Mouse (Mus musculus): ENCODE measurements around the gene Gm42688. TPM values are rescaled to one million over a fixed set of nuclear protein-coding genes. Genes with fewer than 3 reads are reported as not detected.
A peak's percentile ranks its signal among the peaks of the same experiment; 100 is the strongest.

The Gm42688 gene
- polyA plus RNA-seq, 1 experiment, result 0.45 TPM

DNA sequence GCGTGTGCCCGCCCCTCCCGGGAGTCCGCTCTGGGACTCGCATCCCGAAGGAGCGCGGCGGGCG lies 31.3 kb upstream of the Gm42688 start, which contains the start of gene Tlx2:
Gene Tlx2, minus strand, starts transcription at position 47 of the 64 bp plus-strand sequence.
- Histone ChIP-seq H3K9ac (ENCODE audit: low read depth, poor library complexity, severe bottlenecking) (peak within 1 kb of the TSS; percentile 71), H3K27ac (ENCODE audit: insufficient read depth, low read length) (no peak within 1 kb of the TSS), H3K27me3 (ENCODE audit: control insufficient read depth, insufficient read depth, low read length, poor library complexity, severe bottlenecking) (peaks cover 35% of the 10 kb centered on the region), H3K4me3 (ENCODE audit: low read depth, low read length) (peak within 1 kb of the TSS; percentile 65), H3K4me1 (ENCODE audit: control insufficient read depth, insufficient read depth, low read length) (no peaks in the 10 kb centered on the region), H3K36me3 (ENCODE audit: control insufficient read depth, insufficient read depth, low read length, poor library complexity, severe bottlenecking) (no peaks in the 10 kb centered on the region), H3K9me3 (replicated peaks; ENCODE audit: control insufficient read depth, insufficient read depth, low read length, poor library complexity, severe bottlenecking) (no peaks in the 10 kb centered on the region)
- TF ChIP-seq POLR2A (IDR thresholded peaks at IDR 0.05; ENCODE audit: insufficient read depth, low read length) (no peak), EP300 (IDR thresholded peaks at IDR 0.05; ENCODE audit: insufficient read depth, low read depth, low read length) (no peak), CTCF (IDR thresholded peaks at IDR 0.05; ENCODE audit: low read depth, low read length) (no peak)

DNA sequence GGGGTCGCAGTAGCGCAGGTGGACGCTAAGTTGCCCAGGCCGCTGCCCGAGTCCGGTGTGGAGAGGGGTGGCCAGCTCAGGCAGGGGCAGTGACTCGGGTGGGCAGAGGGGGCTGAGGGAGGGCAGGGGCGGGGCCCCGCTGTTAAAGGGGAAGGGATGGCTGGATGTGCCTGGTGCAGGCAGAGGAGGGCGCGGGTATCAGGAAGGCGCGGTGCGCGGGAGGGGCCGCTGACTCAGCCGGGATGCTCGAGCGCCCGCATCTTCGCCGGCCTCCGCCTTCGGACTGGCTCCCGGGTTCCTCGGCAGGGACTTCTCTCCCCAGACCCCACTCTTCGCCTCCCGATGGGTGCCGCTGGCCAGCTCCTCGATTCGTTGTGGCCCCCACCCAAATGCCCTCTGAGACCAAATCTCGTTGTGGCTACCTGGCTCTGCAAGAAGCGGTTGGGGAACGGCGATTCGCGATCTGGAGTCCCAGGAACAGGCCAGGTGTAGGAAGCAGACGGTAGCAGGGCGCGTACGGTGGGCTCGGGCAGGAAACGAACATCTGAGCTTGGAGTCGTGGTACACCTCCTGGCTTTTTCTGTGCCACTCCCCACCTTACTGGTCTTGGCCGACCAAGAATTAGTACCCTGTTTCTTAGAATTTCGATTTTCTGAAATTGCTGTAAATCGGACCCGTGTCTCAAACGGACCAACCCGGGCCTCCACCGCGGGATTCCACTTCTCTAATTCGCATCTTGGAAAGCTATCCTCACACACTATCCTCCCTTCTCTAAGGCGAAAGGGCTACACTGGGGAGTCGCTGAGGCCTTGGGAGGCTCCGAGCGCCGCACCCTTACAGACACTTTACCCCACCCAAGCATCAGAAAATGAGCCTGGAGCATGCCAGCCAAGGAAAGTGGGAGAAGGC lies 30.9 kb upstream of the Gm42688 start:
- H3K4me1 ChIP-seq (ENCODE audit: control insufficient read depth, insufficient read depth, low read length), result no peaks in the 10 kb centered on the region
- no peak for TF ChIP-seq EP300 (IDR thresholded peaks at IDR 0.05; ENCODE audit: insufficient read depth, low read depth, low read length)
- TF ChIP-seq CTCF (IDR thresholded peaks at IDR 0.05; ENCODE audit: low read depth, low read length), result no peak
- TF ChIP-seq POLR2A (IDR thresholded peaks at IDR 0.05; ENCODE audit: insufficient read depth, low read length), result no peak
- H3K36me3 ChIP-seq (ENCODE audit: control insufficient read depth, insufficient read depth, low read length, poor library complexity, severe bottlenecking), result no peaks in the 10 kb centered on the region
- H3K27ac ChIP-seq (ENCODE audit: insufficient read depth, low read length), result no peak overlapping the region
- peaks cover 35% of the 10 kb centered on the region for H3K27me3 ChIP-seq (ENCODE audit: control insufficient read depth, insufficient read depth, low read length, poor library complexity, severe bottlenecking)
- peak overlapping the region; percentile 71 for H3K9ac ChIP-seq (ENCODE audit: low read depth, poor library complexity, severe bottlenecking)
- H3K4me3 ChIP-seq (ENCODE audit: low read depth, low read length), result peak overlapping the region; percentile 30
- H3K9me3 ChIP-seq (replicated peaks; ENCODE audit: control insufficient read depth, insufficient read depth, low read length, poor library complexity, severe bottlenecking), result no peaks in the 10 kb centered on the region

DNA sequence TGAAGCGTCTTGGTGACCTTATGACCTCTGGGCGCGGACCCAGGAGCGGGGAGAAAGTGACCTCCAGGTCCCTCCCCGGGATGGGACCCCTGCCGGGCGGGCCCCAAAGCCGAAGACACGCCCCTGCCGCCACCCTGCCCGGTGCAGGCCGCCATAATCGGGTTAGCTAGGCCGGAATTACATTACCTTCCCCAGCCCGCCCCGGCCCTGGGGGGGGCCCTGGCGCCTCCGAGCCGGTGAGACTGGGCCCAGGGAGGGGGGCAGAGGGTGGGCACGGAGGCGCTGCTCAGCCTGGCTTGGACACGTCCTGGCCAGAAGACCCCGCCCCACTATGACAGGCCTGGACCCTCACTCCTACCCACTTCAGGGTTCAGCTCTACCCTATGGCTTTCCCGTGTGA lies 30.2 kb upstream of the Gm42688 start:
- Histone ChIP-seq H3K4me1 (ENCODE audit: control insufficient read depth, insufficient read depth, low read length) (no peaks in the 10 kb centered on the region), H3K27me3 (ENCODE audit: control insufficient read depth, insufficient read depth, low read length, poor library complexity, severe bottlenecking) (peaks cover 35% of the 10 kb centered on the region), H3K9ac (ENCODE audit: low read depth, poor library complexity, severe bottlenecking) (no peak overlapping the region), H3K9me3 (replicated peaks; ENCODE audit: control insufficient read depth, insufficient read depth, low read length, poor library complexity, severe bottlenecking) (no peaks in the 10 kb centered on the region), H3K4me3 (ENCODE audit: low read depth, low read length) (peak overlapping the region; percentile 30; the same call in 1 of the 2 replicates), H3K27ac (ENCODE audit: insufficient read depth, low read length) (no peak overlapping the region), H3K36me3 (ENCODE audit: control insufficient read depth, insufficient read depth, low read length, poor library complexity, severe bottlenecking) (no peaks in the 10 kb centered on the region)
- TF ChIP-seq CTCF (IDR thresholded peaks at IDR 0.05; ENCODE audit: low read depth, low read length) (no peak), EP300 (IDR thresholded peaks at IDR 0.05; ENCODE audit: insufficient read depth, low read depth, low read length) (no peak), POLR2A (IDR thresholded peaks at IDR 0.05; ENCODE audit: insufficient read depth, low read length) (no peak)

DNA sequence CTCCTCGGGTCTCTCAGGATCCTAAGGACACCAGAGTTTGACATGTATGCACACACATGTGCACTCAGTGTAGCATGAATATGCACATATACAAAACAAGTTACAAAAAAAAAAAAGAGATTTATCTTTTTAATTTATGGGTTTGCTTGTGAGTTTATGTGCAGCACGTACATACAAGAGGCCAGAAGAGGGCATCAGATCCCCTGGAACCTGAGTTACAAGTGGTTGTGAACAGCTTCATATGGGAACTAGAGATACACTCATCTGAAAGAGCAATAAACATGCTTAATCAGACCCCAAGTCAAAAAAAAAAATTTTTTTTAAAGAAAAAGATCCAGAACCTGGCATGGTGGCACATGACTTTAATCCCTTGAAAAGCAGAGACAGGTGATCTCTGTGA lies 26.4 kb upstream of the Gm42688 start:
- no peaks in the 10 kb centered on the region for H3K4me1 ChIP-seq (ENCODE audit: control insufficient read depth, insufficient read depth, low read length)
- peaks cover 11% of the 10 kb centered on the region for H3K27me3 ChIP-seq (ENCODE audit: control insufficient read depth, insufficient read depth, low read length, poor library complexity, severe bottlenecking)
- no peaks in the 10 kb centered on the region for H3K36me3 ChIP-seq (ENCODE audit: control insufficient read depth, insufficient read depth, low read length, poor library complexity, severe bottlenecking)
- H3K4me3 ChIP-seq (ENCODE audit: low read depth, low read length), result no peak overlapping the region
- no peak overlapping the region for H3K27ac ChIP-seq (ENCODE audit: insufficient read depth, low read length)
- TF ChIP-seq POLR2A (IDR thresholded peaks at IDR 0.05; ENCODE audit: insufficient read depth, low read length) (no peak), CTCF (IDR thresholded peaks at IDR 0.05; ENCODE audit: low read depth, low read length) (no peak), EP300 (IDR thresholded peaks at IDR 0.05; ENCODE audit: insufficient read depth, low read depth, low read length) (no peak)
- no peaks in the 10 kb centered on the region for H3K9me3 ChIP-seq (replicated peaks; ENCODE audit: control insufficient read depth, insufficient read depth, low read length, poor library complexity, severe bottlenecking)
- H3K9ac ChIP-seq (ENCODE audit: low read depth, poor library complexity, severe bottlenecking), result no peak overlapping the region

DNA sequence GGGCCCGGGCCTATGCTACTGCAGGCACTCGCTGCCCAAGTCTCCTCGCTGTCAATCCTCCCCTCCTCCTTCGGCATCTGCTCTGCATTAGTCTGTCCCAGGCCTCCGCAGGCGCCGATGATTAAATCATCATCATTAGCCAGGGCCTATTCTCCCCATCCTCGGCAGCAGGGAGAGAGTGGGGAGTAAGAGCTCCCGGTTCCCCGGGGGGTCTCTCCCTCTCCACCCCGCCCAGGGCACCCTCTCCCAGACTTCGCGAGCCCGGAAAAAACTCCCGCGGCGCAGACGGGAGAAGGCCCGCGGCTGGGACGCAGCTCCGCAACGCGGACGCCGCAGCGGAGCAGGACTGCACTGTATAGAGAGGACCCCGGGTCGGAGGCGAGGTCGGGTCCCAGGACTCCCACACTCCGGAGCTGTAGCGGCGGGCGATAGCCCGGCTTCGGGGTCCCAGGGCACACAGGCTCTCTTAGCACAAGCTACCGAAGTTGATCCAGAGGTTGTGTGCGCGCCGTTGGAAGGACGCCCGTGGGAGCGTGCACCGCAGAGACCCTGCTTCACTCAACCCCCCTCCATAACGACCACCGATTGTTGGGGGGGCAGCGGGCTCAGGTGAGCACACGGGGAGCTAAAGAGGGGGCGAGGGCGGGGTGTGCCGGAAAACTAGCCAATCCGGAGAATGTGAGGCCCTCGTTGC lies 23.6 kb upstream of the Gm42688 start, which contains the start of gene Pcgf1:
Gene Pcgf1, plus strand, starts transcription at position 240 of the 694 bp plus-strand sequence.
- TF ChIP-seq CTCF (IDR thresholded peaks at IDR 0.05; ENCODE audit: low read depth, low read length), result no peak
- no peak for TF ChIP-seq EP300 (IDR thresholded peaks at IDR 0.05; ENCODE audit: insufficient read depth, low read depth, low read length)
- no peak for TF ChIP-seq POLR2A (IDR thresholded peaks at IDR 0.05; ENCODE audit: insufficient read depth, low read length)
- H3K27ac ChIP-seq (ENCODE audit: insufficient read depth, low read length), result no peak within 1 kb of the TSS

DNA sequence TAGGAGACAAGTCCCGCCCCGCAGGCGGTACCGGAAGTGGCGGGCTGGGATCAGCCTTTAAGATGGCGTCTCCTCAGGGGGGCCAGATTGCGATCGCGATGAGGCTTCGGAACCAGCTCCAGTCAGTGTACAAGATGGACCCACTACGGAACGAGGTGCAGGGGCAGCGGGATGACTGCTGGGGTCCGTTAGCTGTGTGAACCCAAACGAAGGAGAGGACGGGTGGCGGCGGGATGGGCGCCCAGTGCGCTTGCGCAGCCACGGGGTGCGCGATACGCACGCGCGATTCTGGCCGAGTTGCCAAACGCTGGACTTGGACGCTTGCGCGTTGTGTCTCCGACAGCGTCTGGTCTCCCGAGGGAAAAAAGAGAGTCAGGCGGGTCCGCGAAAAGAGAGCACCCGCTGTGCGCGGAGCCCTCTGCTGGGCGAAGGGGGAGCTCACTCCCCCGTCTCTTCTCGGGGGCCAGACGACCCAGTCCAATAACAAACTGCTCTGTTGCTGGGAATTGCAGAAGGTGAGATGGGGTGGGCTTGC lies 23.0 kb upstream of the Gm42688 start:
- H3K9me3 ChIP-seq (replicated peaks; ENCODE audit: control insufficient read depth, insufficient read depth, low read length, poor library complexity, severe bottlenecking), result no peaks in the 10 kb centered on the region
- H3K27ac ChIP-seq (ENCODE audit: insufficient read depth, low read length), result no peak overlapping the region
- peaks cover 3% of the 10 kb centered on the region; the same call in 1 of the 2 replicates for H3K36me3 ChIP-seq (ENCODE audit: control insufficient read depth, insufficient read depth, low read length, poor library complexity, severe bottlenecking)
- peak overlapping the region; percentile 80 for H3K4me3 ChIP-seq (ENCODE audit: low read depth, low read length)
- no peaks in the 10 kb centered on the region for H3K27me3 ChIP-seq (ENCODE audit: control insufficient read depth, insufficient read depth, low read length, poor library complexity, severe bottlenecking)
- peak overlapping the region; percentile 63 for H3K9ac ChIP-seq (ENCODE audit: low read depth, poor library complexity, severe bottlenecking)
- H3K4me1 ChIP-seq (ENCODE audit: control insufficient read depth, insufficient read depth, low read length), result no peaks in the 10 kb centered on the region
- 0 out of 2 replicates have a peak, but pooled peaks have one; percentile 36 for TF ChIP-seq EP300 (IDR thresholded peaks at IDR 0.05; ENCODE audit: insufficient read depth, low read depth, low read length)
- TF ChIP-seq CTCF (IDR thresholded peaks at IDR 0.05; ENCODE audit: low read depth, low read length), result no peak
- no peak for TF ChIP-seq POLR2A (IDR thresholded peaks at IDR 0.05; ENCODE audit: insufficient read depth, low read length)

More for the DNA sequence above, 23.6 kb upstream of the Gm42688 start, which contains the start of gene Pcgf1:
- H3K27me3 ChIP-seq (ENCODE audit: control insufficient read depth, insufficient read depth, low read length, poor library complexity, severe bottlenecking), result no peaks in the 10 kb centered on the region
- H3K9ac ChIP-seq (ENCODE audit: low read depth, poor library complexity, severe bottlenecking), result peak within 1 kb of the TSS; percentile 63
- H3K36me3 ChIP-seq (ENCODE audit: control insufficient read depth, insufficient read depth, low read length, poor library complexity, severe bottlenecking), result peaks cover 3% of the 10 kb centered on the region; the same call in 1 of the 2 replicates
- no peaks in the 10 kb centered on the region for H3K4me1 ChIP-seq (ENCODE audit: control insufficient read depth, insufficient read depth, low read length)
- peak within 1 kb of the TSS; percentile 89 for H3K4me3 ChIP-seq (ENCODE audit: low read depth, low read length)
- H3K9me3 ChIP-seq (replicated peaks; ENCODE audit: control insufficient read depth, insufficient read depth, low read length, poor library complexity, severe bottlenecking), result no peaks in the 10 kb centered on the region

Data from ES-Bruce4 (cell line).